Mouse (Mus musculus): ENCODE measurements around the gene Vps33b.

The Vps33b gene

DNA sequence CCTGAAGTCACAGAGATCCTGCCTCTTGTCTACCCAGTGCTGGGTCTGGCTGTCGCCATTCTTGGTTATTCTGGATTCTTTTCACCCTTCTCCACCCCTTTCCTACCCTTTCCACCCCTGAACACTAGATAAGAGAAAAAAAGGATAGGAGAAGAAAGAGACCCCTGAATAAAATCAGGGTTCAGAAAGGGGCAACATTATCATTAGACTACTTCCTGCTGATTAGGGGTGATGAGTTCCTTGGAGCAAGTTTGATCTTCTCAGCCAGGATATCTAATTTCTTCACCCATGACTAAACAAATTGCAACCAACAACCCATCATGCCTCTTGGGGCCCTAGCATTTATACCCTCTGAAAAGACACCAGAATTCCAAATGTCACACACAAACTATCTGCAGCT, 1.7 kb upstream of the Vps33b start:
- in situ Hi-C loops (cut with MboI, MseI), result no loop called here

DNA sequence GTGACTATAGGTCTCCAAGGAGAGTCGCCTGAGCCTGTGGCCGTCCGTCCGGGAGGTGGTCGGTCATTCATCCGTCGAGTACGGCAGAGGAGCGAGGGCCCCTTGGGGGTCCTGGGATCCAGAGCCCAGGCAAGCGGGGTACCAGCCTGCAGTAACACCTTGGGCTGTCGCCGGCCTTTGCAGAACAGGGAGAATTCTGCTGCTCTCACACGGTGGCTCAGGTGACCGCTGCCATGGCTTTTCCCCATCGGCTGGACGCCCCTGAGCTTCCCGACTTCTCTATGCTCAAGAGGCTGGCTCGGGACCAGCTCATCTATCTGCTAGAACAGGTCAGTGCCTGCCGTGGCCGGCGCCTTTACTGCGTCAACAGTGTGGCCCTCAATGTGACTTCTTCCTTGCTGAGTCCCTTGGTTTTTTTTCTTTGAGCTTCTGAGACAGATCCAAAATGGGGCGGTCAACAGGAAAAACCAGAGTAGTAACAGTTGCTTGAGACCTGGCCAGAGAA, 354 bp downstream of the Vps33b start:
- in situ Hi-C loops (cut with MboI, MseI), result no loop called here

DNA sequence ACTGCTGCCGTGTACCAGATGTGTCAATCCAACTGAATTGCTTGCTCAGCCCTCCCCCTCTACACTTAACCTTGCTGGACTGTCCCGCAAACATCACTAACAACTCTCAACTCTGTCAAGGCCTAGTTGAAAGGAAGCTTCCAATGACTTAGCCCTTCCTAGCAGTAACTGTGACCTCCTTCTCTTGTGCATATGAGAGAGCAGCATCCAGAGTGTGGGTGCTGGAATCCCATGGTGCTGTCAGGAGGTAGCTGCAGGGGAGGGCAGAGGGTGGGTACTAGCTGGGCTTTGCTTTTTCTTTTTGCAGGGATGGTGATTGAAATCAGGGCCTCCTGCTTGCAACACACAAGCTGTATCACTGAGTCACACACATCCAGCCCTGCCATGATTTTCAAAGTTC, 4.0 kb downstream of the Vps33b start:
- in situ Hi-C loops (cut with MboI, MseI), result no loop called here

DNA sequence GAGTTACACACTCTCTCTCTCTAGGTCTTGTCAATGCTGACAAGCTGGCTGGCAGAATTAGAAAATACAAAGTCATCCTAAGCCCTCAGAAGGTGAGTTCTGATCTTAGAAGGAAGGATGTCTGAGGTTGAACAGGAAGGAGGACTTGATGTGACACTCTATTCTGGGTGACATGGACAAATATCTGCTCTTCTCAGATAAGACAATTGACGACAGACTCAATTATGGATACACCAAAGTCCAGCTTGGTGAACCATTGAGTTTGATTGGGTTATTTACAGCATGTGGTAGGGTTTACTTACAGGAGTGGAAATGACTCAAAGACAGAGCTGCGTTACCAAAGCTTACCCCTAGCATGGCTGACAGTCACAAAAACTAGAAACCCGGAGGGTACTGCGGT, 6.9 kb downstream of the Vps33b start:
- in situ Hi-C loops (cut with MboI, MseI), result no loop called here

DNA sequence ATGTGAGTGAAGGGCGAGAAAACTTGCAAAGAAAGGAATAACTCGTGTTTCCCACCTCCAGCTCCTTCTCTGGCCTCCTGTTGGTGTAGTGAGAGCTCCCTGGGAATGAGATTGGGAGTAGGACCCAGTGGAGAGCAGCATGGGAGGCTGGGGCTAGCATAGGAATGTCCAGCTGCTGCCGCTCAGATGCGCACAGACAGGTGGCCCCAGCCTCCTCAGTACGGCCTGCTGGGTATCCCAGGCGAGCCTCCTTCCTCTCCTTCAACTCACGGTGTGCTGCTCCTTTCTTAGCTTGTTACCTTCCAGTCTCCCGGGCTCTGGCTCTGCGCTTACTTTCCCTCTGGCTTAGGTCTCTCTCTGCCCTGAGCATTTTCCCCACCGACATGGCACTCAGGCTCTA, 10.6 kb downstream of the Vps33b start:
- in situ Hi-C loops (cut with MboI, MseI), result loop anchor here (10.0 kb wide), 1 partner anchor 1065 kb away; the partner anchor contains the start of gene Rps17

DNA sequence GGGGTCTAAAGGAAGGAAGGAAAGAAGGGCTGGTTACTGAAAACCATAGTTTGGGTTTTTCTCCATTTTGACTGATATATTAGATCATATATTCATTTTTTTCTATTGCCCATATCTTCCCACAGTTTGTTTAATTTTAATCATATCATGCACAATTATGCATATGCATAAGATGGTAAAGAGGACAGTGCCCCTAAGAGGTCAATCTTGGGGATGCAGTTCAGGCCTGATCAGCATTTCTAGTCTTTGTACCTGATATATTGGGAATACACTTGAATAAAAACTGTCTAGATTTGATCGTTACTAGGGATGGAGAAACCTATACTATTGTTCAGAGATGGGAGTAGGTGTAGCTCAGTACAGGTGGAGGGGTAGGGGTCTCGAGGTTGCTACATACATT, 11.5 kb downstream of the Vps33b start:
- in situ Hi-C loops (cut with MboI, MseI), result loop anchor here (10.0 kb wide), 1 partner anchor 1064 kb away; the partner anchor contains the start of gene Rps17

DNA sequence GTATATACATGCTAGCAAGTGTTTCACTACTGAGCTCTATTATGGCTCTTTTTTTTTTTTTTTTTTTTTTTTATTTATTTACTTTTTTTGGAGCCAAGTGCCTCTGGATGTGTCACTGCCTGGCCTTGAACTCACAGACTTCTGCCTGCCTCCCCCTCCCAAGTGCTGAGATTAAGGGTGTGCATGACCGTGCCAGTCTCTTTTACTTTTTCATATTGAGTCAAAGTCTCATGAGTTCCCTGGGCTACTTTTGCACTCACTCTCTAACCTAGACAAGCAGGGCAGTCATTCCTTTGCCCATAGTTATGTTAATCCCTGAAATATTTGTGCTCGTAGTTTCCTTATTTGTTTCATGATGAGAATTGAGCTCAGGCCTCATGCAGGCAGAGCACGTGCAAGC, 12.2 kb downstream of the Vps33b start:
- in situ Hi-C loops (cut with MboI, MseI), result loop anchor here (10.0 kb wide), 1 partner anchor 1063 kb away; the partner anchor contains the start of gene Rps17

DNA sequence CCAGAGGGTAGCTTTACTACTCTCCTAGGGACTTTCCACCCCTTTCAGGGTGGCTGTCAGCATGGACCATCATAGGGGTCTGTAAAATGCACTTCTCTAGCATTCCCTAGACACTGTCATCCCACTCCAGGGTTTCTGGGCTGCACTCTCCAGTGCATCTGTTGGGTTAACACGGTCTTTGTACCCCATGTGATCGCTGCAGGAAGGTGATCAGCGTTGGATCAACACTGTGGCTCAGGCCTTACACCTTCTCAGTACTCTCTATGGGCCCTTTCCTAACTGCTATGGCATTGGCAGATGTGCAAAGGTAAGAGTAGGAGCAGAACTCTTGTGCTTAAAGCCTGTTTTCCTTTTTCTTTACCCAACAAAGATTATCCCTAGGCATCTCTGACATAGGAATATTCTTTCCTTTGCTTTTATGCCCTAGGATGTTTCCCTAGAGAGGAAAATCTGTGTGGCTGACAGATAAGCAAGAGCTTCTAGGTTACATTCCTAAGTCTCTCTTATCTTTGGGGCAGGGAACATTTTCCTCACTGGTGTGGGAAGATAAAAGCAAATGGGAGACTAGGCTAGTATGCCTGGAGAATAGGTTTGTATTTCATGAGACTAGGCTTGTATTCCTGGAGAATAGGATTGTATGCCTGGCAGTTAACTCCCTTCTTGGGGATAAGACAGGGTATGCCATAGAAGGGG, 13.9 kb downstream of the Vps33b start:
- in situ Hi-C loops (cut with MboI, MseI), result loop anchor here (10.0 kb wide), 1 partner anchor 1061 kb away; the partner anchor contains the start of gene Rps17

DNA sequence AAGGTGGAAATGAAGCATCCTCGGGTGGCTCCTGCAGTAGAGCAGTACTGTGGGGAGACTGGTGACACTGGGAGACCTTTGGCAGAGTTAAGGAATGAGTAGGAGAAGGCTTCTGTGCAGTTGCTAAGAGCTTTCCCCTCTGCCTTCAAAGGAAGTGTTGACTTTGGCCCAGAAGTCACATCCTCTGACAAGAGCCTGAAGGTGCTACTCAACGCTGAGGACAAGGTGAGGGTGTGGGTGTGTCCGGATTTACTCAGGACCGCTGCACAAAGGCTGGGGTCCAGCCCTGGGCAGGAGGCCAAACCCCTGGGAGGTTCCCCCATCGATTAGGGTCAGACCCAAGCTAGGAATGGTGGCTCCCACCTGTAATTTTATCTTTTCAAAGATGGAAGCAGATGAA, 14.9 kb downstream of the Vps33b start:
- in situ Hi-C loops (cut with MboI, MseI), result loop anchor here (10.0 kb wide), 1 partner anchor 1060 kb away; the partner anchor contains the start of gene Rps17

DNA sequence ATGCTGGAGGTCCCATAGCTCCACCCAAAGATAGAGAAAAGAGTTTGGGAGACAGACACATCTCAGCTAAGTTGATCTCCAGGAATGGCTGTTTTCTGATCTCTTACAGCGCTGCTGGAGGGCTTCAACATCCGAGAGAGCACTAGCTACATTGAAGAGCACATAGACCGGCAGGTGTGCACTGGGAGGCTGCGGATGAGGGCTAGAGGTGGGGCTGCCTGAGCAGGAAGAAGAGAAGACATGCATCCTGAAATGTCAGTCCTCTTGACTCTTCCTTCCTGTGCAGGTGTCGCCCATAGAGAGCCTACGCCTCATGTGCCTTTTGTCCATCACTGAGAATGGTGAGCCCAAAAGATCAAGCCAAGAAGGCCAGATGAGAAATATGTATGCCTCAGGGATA, 16.3 kb downstream of the Vps33b start:
- in situ Hi-C loops (cut with MboI, MseI), result loop anchor here (10.0 kb wide), 1 partner anchor 1059 kb away; the partner anchor contains the start of gene Rps17

DNA sequence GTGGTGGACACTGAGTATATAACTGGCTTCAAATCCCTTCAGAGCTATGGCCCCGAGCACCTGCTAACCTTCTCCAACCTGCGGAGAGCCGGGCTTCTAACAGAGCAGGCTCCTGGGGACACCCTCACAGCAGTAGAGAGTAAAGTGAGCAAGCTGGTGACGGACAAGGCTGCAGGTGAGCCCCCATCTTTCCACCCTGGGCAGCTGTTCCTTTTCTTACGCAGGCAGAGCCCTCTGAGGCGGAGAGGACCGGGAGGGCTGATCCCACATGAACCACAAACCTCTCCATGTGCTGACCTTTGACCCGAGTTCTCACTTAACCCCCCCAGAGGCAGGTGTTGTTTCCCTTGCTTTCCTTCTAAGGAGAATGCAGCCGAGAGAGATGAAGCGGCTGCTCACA, 18.3 kb downstream of the Vps33b start:
- in situ Hi-C loops (cut with MboI, MseI), result loop anchor here (10.0 kb wide), 1 partner anchor 1057 kb away; the partner anchor contains the start of gene Rps17

DNA sequence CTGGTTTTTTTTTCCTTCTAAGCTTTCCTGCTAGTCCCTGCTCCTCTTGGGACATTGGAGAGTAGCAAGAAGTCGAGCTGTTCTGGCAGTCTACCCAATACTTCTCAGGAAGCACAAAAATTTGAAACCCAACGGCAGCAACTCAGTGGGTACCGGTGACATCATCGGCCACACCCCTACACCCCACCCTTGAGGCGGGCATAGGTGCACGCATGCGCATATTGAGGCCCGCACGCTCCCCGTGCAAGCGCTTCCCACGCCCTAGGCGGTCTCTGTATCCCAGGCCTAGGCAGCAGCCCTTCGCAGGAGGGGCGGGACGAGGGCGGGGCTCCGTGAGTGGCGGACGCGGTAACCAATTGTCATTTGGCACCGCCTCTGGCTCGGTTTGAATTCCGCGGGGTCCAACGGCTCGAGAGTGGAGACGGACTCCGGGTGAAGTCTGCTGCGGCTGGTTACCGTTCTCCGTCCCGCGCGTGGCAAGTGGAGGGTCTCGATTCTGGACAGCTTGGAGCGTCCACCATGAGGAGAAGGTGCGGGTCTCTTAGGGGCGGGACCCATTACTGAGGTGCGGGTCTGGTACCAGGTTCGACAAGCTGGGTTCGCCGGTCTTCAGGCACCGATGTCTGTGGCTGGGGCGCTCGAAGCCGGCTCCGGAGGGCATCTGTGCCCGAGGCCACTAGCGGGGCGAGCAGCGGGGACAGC, 24.8 kb downstream of the Vps33b start, which contains the start of gene Prc1:
Prc1 (plus strand) TSS at position 389 of the 702 bp plus-strand sequence.
- in situ Hi-C loops (cut with MboI, MseI), result no loop called here

DNA sequence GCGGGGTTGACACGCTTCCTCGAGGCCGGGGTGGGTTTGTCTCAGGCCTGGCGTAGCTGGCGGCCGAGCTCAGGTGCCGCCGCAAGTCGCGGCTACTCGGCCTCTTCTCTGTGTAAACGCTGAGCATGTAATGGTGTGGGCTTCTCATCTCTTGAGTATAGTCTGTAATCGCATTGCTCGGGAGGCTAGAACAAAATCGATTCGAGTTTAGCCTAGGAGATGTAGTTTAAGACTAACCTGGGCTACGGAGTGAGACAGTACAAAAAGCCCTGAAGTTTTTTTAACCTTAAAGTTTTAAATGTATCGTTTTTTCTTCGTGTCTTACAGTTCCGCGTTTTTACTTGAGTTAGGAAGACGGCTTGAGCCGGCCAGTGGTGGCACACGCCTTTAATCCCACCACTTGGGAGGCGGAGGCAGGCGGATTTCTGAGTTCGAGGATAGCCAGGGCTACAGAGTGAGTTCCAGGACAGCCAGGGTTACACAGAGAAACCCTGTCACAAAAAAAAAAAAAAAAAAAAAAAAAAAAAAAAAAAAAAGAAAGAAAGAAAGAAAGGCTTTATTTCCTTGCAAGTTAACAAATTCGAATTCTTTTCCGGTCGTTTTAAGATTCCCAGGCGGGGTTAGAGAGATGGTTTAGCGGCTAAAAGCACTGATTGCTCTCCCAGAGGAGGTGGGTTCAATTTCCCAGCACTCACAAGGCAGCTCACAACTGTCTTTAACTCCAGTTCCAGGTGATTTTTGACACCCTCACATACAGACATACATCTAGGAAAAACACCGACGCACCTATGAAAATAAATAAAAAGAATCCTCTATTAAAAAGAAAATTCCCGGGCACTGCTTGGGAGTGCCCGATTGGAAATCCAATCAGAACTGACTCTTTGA, 25.6 kb downstream of the Vps33b start:
- in situ Hi-C loops (cut with MboI, MseI), result no loop called here

DNA sequence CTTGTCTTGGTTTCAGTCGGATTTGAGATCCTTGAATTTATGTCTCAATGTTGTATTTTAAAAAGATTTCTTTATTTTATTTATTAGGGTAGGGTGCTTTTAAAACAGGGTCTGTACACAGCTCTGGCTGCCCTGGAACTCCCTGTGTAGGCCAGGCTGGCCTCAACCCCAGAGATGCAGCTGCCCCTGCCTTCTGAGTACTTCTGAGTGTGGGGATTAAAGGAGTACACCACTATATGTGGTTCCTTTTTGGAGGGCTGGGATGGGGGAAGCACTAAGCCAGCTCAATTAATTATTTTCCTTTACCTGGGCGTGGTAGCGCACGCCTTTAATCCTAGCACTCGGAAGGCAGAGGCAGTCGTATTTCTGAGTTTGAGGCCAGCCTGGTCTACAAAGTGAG, 27.0 kb downstream of the Vps33b start:
- in situ Hi-C loops (cut with MboI, MseI), result no loop called here

DNA sequence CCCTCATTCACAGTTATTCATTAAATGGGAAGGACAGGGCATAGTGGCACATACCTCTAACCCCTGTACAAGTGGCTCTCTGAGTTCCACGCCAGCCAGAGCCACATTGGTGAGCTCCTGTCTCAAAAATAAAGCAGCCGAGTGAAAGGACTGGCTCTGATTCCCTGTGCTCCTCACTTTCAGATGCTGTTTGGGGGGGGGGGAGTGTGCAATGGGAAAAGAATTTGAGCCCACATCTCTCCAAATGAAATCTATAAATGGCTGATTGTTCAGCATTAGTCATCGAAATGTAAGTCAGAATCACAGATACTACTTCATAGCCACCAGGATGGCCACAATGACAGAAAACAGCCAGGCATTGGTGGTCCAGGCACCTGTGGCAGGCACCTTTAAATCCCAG, 27.6 kb downstream of the Vps33b start:
- in situ Hi-C loops (cut with MboI, MseI), result no loop called here

DNA sequence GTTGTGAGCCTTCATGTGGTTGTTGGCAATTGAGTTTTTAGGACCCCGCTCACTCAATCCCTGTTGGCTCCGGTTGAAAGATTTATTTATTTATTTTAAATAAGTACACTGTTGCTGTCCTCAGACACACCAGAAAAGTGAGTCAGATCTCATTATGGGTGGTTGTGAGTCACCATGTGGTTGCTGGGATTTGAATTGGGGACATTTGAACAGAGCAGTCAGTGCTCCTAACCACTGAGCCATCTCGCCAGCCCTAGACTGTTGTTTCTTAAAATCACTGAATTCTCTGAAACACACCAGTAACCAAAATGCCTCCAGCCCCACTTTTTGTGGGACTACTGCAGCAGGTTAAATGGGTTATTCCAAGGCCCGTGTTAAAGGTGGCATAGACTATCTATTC, 29.3 kb downstream of the Vps33b start:
- in situ Hi-C loops (cut with MboI, MseI), result no loop called here

DNA sequence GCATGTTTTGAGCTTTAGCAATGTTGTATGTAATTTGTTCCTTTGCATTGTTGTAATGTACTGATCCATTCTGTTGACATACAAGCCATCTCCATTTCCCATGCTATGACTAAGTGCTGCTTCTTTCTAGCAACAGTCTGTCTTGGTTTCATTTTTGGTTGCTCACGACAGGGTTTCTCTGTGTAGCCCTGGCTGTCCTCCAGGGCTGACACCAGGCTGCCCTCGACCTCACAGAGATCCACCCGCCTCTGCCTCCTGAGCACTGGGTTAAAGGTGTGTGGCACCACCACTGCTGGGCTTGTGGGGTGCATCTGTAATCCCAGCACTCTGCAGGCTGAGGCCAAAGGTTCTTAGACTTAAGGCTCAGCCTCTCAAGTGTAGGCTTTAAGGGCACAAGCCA, 30.1 kb downstream of the Vps33b start:
- in situ Hi-C loops (cut with MboI, MseI), result no loop called here

DNA sequence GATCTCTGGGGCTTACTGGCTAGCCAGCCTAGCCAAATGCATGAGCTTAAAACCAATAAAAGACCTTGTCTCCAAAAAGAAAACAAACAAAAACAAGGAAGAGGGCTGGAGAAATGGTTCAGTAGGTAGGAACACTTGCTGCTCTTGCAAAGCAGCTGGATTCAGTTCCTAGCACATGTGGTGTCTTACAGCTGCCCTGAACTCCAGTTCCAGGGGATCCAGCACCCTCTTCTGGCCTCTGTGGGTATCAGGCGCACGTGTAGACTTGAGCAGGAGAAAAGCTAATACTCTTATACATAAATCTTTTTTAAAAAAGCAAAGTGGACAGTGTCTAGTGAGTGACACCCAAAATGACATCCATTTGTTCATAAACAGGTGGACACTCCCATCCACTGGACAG, 32.1 kb downstream of the Vps33b start:
- in situ Hi-C loops (cut with MboI, MseI), result no loop called here

DNA sequence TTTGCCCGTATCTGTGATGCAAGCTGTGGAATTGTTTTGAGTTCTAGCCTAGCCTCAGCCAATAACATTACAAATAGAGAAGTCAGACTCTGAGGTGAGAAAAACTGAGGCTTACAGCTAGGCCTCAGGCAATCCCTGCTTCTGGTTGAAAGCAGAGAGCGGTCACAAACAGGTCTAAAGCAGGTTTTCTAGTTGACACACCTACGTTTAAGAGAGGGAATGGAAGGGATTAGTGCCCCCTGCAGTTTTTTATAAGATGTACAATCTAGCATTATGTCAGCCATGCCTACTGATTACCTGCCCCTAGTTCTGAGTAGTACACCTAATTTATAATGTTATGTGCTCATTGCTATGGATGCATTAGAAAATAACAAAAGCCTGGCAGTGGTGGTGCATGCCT, 38.3 kb downstream of the Vps33b start:
- in situ Hi-C loops (cut with MboI, MseI), result no loop called here

DNA sequence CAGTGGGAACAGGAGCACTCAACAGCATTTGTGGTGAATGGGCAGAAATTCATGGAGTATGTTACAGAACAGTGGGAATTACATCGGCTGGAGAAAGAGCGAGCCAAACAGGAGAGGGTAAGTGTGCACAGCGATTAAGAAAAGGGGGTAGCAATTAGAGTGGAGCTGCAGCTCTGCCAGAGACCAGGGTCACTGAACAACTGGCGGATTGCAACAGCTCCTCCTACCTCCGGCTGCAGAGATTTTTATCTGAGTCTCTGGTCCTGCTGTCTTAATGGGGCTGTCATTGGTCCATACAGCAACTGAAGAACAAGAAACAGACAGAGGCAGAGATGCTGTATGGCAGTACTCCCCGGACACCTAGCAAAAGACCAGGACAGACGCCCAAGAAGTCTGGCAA, 41.3 kb downstream of the Vps33b start:
- in situ Hi-C loops (cut with MboI, MseI), result no loop called here

DNA sequence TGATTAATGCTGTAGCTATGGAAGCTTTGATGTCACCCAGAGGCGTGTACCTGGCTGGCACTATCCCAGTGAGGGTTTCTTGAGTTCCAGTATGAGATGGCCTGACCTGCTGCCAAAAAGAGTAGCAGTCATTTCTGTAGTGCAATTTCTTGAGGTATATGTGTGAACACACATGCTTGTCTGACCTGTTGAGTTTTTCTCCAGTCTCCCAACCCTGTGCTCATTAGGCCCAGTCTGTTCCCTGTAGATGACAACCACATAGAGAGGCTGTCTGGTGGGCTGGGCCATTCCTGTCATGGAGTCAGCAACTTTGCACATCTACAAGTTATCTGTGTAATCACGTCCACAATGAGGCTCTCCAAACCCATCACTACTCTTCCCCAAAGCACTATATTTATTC, 46.3 kb downstream of the Vps33b start:
- in situ Hi-C loops (cut with MboI, MseI), result no loop called here
